Mouse (Mus musculus): ENCODE measurements at regions not wholly inside any gene's neighbourhood (a gene's known extent, or its start where the extent isn't known, plus 50 kb on each side); places are given as distances from the start of the nearest gene placed in this dataset.

- no peak for DNase-seq (ENCODE audit: low spot score)
Measured at GRCm38 (mm10) chr9:118204456-118204855, 54.5 kb upstream of the Cmc1 start.

GRCm38 (mm10) chr9:118206483-118206882 lies 56.5 kb upstream of the Cmc1 start:
- no peak for DNase-seq (ENCODE audit: low spot score)

GRCm38 (mm10) chr9:118219696-118220095 lies 69.7 kb upstream of the Cmc1 start:
- DNase-seq (ENCODE audit: low spot score), result no peak

GRCm38 (mm10) chr9:118221186-118221585 lies 71.2 kb upstream of the Cmc1 start:
- DNase-seq (ENCODE audit: low spot score), result no peak

GRCm38 (mm10) chr9:118227401-118228061 lies 77.6 kb upstream of the Cmc1 start:
- DNase-seq (ENCODE audit: low spot score), result no peak

GRCm38 (mm10) chr9:118228691-118229427 lies 78.9 kb upstream of the Cmc1 start:
- DNase-seq (ENCODE audit: low spot score), result no peak

GRCm38 (mm10) chr9:118240711-118241110 lies 90.7 kb upstream of the Cmc1 start:
- DNase-seq (ENCODE audit: low spot score), result no peak

GRCm38 (mm10) chr9:118246820-118247628 lies 97.0 kb upstream of the Cmc1 start:
- DNase-seq (ENCODE audit: low spot score), result no peak

GRCm38 (mm10) chr9:118253829-118254228 lies 103.9 kb upstream of the Cmc1 start:
- no peak for DNase-seq (ENCODE audit: low spot score)

GRCm38 (mm10) chr9:118255200-118255733 lies 105.3 kb upstream of the Cmc1 start:
- DNase-seq (ENCODE audit: low spot score), result no peak

- no peak for DNase-seq (ENCODE audit: low spot score)
Measured at GRCm38 (mm10) chr9:118255751-118256266, 105.8 kb upstream of the Cmc1 start.

- no peak for DNase-seq (ENCODE audit: low spot score)
Measured at GRCm38 (mm10) chr9:118266298-118266697, 116.3 kb upstream of the Cmc1 start.

GRCm38 (mm10) chr9:118271681-118272080 lies 121.7 kb upstream of the Cmc1 start:
- no peak for DNase-seq (ENCODE audit: low spot score)

- no peak for DNase-seq (ENCODE audit: low spot score)
Measured at GRCm38 (mm10) chr9:118272713-118273407, 122.9 kb upstream of the Cmc1 start.

- DNase-seq (ENCODE audit: low spot score), result no peak
Measured at GRCm38 (mm10) chr9:118285481-118285880, 135.5 kb upstream of the Cmc1 start.

GRCm38 (mm10) chr9:118287606-118288005 lies 137.6 kb upstream of the Cmc1 start:
- no peak for DNase-seq (ENCODE audit: low spot score)

- DNase-seq (ENCODE audit: low spot score), result no peak
Measured at GRCm38 (mm10) chr9:118292836-118293235, 142.9 kb upstream of the Cmc1 start.

- no peak for DNase-seq (ENCODE audit: low spot score)
Measured at GRCm38 (mm10) chr9:118294011-118294410, 144.0 kb upstream of the Cmc1 start.

GRCm38 (mm10) chr9:118302785-118303384 lies 152.9 kb upstream of the Cmc1 start:
- no peak for DNase-seq (ENCODE audit: low spot score)

GRCm38 (mm10) chr9:118318357-118319140 lies 159.5 kb upstream of the Eomes start:
- no peak for DNase-seq (ENCODE audit: low spot score)

All from left cerebral cortex, adult 11 months (tissue).